Mouse (Mus musculus) urinary bladder, adult 2 months (tissue): ENCODE measurements around the gene Rad9b. TPM values are rescaled to one million over a fixed set of nuclear protein-coding genes. Genes with fewer than 3 reads are reported as not detected.
"Not testable (repeated sequence)": the region's sequence is repeated elsewhere in the genome, so short reads cannot be mapped to it uniquely, and the experiment has no call there.

Experiments
- DNase-seq: peaks from one replicate; pipeline ENCODE4 v3.0.0; 2022; ENCODE audit warnings: low spot score
- polyA plus RNA-seq: library from polyadenylated mRNA; depleted of rRNA; stranded (reverse); fragments of >200 nt; gene quantifications from 2 replicates; pipeline ENCODE4 v1.2.3, GENCODE M21; 2012

Gene Rad9b
- polyA plus RNA-seq, 1 experiment, result 13.9 TPM

DNA sequence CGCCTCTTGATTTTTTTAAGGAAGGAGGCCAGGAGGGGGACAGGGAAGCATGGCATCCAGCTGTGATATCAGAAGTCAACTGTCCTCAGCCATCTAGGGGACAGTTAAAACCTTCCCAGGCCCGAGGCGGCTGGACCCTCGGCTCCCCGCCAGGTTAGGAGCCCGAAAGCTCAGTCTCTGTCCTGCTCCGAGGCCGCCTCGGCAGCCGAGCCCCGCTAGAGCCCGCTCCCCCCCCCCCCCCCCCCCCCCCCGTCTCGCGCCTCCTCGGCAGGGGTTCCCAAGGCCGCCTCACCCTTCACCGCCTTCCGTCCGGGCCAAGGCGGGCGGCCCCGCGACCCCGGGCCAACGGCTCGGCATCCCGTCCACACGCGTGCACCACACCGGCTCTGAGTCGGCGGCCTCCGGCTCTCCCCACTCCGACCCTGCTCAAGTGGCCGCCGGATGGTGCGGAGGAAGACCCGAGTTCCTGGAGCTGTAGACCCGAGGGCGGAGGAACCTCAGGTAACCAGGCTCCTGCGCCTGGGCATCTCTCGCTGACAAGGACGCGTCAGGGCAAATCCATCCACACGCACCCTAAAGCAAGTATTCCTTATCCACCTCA lies 17.7 kb upstream of the Rad9b start, which contains the start of gene Gpn3:
Gene Gpn3 (plus strand): TSS at position 286 of the 601 bp plus-strand sequence.
- DNase-seq, result no peak

GRCm38 (mm10) chr5:122354492-122355067 lies 547 bp upstream of the Rad9b start:
- DNase-seq, result no peak

DNA sequence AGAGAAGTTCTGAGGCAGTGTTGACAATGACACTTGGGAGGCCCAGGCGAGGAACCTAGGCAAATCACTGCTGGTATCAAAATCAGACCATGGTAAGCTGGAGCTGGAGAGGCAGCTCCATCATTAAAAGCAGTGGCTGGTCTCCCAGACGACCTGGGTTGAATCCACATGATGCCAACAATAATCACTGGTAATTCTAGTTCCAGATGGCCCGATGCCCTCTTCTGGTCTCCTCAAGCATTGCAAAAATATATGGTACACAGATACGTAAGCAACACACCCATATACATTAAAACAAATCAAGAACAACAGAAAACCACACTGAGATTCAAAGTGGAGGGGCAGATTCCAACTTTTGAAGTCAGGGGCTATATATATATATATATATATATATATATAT lies 8.3 kb downstream of the Rad9b start:
- DNase-seq, result no peak

DNA sequence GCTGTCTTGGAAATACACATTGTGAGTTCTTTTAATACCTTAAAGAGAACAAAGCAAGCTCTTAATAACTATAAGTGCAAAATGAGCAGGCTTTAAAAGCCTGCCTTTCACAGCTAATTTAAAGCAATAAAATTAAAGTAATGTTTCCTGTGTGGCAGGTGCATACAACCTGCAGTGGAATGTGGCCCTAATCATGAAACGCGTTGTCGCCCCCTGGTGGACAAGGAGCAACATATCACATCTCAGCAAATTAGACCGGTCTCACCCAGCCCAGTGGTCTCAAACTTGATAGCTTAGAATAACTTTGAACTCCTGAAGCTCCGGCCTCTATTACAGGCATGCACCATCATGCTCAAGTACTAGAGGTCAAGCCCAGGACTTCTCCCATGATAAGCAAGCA lies 9.8 kb downstream of the Rad9b start:
- peak; percentile 66 for DNase-seq

GRCm38 (mm10) chr5:122343768-122344167 lies 10.3 kb downstream of the Rad9b start:
- DNase-seq, result no peak

GRCm38 (mm10) chr5:122342874-122343273 lies 11.2 kb downstream of the Rad9b start:
- DNase-seq, result no peak

GRCm38 (mm10) chr5:122336554-122337294 lies 17.3 kb downstream of the Rad9b start:
- DNase-seq, result no peak

GRCm38 (mm10) chr5:122334682-122335081 lies 19.4 kb downstream of the Rad9b start:
- DNase-seq, result no peak

DNA sequence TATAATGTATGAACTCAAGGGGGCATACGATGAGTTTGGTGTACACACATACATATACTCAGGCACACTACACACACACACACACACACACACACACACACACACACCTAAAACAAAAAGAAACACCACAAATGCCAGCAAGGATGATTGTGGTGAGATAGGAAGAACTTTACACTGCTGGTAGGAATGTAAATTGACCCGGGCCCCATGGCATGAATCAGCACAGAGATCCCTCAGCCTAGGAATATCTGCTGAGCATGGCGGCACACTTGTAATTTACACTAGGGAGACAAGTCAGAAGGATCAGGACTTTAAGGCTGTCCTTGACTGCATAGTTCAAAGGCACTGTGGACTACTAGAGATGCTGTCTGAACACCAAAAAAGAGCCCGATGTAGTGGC lies 23.8 kb downstream of the Rad9b start:
- DNase-seq, result no peak

GRCm38 (mm10) chr5:122327283-122327682 lies 26.8 kb downstream of the Rad9b start:
- no peak for DNase-seq

DNA sequence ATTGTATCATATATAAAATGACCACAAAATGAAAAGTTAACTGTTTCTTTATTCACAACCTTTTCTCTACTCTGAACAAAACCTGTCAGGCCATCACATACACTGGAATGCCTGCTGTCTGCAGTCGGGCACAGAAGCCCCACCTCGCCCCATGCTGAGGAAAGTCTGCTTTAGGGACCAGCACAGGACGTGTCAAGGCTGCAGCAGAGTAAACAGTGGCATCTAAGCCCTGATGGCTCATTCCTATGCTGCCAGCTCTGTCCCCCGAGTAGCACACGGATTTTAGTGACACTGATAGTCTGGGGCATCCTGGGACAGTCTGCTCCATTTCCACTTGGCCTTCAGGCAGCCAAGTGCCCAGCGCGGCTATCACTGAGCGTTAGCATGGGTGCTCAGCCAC lies 28.6 kb downstream of the Rad9b start:
- DNase-seq, result no peak

DNA sequence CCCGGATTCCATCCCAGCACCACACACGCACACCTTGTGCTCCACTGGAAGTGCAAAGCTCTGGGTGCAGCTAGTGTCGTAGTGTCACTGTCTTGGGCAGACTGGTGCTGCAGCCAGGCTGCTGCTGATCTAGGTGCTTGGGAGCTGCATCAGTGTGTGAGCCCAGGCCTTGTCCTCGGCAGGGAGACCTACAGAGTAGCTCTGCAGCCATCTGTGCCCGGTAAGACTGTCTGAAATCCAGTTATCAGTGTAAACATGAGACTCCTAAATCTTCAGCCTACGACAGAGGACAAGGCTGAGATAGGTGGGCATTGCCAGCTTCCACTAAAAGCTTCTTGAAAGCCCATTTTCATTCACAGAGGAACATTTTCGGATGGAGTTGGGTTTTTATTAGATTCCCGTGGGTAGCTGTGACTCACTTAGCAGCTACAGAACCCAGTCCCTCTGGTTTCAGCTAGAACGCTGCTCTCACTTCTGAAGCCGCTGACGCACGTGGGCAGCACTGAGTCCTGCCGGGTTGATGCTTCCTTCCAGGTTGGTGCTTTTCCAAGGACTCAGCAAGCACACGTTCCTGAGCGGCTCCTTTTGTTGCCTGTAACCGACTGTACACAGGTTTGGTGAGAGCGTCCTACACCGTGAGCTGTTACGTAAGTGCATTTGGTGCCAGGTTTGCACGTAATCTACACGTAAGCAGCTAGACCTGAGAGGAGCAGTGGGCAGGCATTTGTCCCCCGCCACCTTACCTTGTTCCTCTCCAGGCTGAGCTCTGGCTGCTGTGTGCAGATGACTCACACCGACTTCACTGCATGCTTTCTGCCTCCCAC lies 29.2 kb downstream of the Rad9b start:
- DNase-seq, result no peak

- no peak for DNase-seq
Observed at GRCm38 (mm10) chr5:122323523-122323922, 30.5 kb downstream of the Rad9b start.

DNA sequence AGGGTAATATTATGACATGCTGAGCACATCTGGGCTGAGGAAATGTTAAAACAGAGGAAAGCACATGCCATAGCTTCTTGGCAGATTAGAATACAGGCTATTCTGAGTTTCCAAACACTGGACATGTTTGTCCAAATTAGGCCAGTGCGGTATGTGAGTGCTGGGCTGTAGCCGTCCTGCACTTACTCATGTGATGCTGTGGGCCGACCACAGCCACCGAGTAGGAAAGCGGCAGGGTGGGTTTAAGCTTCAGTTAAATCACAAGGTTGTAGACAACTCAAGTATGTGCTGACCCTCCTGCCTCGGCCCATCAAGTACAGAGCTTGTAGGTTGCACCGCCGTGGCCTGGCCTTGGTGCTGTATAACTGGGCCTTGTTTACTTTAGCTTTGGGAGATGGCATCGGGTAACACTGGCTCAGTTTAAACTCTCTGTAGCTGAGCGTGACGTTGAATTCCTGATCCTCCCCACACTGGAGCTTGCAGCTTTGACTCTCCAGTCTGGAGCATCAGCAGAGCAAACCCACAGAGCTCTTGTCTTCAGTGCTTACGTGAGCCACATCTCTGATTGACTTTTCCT lies 33.7 kb downstream of the Rad9b start:
- DNase-seq, result no peak

GRCm38 (mm10) chr5:122319474-122320204 lies 34.4 kb downstream of the Rad9b start:
- no peak for DNase-seq

- DNase-seq, result not testable (repeated sequence)
Observed at GRCm38 (mm10) chr5:122318976-122319375, 35.1 kb downstream of the Rad9b start.

DNA sequence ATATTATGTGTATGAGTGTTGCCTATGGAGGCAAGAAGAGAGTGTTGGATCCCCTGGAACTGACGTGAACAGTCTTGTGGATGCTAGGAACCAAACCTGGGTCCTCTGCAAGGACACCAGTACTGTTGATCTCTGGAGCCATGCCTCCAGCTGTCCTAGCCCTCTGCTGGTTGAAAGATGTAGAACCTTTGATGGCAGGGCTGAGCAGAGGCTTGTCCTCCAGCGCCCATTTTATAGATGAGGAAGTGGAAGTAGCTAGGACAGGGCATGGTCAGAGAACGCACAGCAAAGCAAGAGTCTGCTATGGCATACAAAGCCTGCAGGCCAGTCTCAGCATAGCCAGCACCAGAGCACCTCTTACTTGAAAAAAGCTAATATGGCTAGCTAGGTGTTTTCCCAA lies 35.9 kb downstream of the Rad9b start:
- no peak for DNase-seq

GRCm38 (mm10) chr5:122317329-122318045 lies 36.5 kb downstream of the Rad9b start:
- no peak for DNase-seq

DNA sequence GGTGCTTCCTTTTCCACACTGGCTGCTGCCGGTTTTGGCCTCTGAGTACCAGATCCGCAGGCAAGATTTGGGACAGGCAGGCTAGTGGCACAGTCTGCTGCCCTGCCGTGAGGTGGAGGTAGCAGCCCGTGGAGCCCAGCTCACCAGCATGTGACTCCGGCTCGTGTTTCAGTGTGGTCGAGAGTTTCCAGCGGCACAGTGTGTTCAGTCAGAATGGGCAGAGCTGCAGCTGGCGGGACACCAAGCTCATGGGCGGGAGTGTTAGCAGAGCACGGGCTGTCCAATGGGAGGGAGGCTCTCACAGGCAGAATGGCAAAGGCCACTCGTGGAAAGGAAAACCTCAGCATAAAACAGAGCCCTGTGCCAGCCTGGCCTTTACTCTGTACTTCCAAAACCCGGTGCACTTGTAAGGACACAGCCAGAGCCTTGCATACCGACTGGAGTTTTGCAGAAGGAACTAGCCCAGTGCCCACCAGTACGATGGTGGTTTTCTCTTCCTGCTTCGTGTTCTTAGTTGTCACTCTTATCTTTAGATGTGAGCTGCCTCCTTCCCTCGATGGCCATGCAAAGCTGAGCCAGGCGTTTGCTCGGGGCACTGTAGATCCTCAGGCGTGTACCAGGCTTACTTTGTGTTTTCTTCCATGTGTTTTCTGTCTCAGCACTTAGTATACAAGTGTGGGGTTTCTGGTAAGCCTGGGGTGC lies 38.9 kb downstream of the Rad9b start:
- peak; percentile 69 for DNase-seq
